Mouse (Mus musculus): ENCODE results near the gene Abcb10.
"Not testable (repeated sequence)": the region's sequence is repeated elsewhere in the genome, so short reads cannot be mapped to it uniquely, and the experiment has no call there.

Abcb10 gene

DNA sequence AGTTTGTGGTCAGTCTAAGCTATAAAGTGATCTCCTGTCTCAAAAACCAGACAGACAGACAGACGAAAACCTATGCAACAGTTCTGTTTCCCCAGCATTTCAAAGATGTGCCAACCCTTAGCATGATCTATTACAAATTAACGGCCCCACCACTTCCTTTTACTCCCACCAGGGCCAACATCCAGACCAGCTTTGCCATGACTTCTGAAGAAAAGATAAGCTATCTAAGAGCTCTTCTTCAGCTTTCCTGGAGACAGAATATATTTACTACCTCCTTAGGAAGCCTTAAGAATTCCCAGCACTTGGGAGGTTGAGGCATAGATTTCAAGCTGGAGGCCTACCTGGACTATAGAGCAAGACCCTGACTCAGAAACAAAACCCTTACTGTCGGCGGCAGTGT lies 2.7 kb downstream of the Abcb10 start:
- no peak for DNase-seq (ENCODE audit: low spot score)

DNA sequence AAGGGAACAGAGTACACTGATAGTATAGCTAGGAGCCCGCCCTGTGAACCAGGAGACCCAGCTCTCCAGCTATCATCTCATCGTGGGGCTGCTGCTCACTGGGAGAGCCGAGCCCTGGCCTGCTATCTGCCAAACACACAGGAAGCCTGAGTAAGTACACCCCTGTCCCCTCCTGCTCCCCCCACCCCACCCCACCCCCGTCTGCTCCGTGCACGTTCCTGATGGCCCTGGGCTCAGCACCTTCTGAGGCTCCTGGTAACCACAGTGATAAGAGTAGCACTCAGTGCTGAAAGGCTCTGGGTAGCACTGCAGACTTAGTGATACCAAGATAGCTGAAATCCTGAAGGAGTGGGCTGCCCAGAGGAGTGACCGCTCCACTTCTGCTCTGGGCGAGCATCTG lies 4.0 kb downstream of the Abcb10 start:
- no peak for DNase-seq (ENCODE audit: low spot score)

DNA sequence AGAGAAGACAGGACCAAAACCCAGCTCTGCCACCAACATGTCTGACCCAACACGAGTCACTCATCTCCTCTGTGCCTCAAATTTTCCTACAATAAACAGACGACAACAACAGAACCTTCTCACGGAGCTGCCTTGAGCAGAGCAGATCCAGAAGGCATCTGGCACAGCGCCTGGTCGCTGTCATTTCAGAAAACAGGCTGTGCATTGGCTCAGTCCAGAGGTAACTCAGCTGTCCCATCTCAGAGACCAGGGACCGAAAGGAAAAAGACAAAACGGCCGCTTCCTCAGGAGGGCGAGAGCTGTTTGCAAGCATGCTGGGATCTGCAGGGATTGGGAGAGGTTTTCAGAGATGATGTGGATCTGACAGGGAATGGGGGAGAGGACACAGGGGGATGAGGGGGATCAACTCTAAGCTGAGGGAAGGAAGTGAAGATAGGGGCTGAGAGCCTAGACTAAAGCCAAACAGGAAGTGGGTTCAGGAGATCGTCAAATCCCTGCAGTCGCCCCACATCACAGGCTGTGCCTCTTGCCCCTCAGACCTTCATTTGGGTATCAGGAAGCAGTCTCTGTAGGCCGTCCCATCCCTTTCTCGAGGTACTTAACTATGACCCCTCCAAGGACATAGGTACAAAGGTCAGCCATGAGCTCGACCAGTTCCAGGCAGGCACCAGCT lies 4.6 kb downstream of the Abcb10 start:
- no peak for DNase-seq (ENCODE audit: low spot score)

DNA sequence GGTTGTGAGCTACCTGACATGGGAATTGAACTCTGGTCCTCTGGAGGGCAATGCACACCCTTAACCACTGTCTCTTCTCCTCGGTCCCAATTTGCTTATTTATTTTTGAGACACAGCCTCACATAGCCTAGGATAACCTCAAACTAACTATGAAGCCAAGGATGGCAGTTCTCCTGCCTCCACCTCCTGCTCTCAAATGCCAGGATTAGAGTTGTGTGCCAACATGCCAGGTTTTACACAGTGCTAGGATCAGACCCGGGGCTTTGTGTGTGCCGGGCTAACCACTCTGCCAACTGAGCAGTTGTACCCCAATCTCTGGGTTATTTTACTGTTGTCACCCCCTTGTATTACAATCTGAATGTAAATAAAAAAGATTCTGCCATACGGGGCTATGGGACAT lies 5.4 kb downstream of the Abcb10 start:
- DNase-seq (ENCODE audit: low spot score), result no peak

DNA sequence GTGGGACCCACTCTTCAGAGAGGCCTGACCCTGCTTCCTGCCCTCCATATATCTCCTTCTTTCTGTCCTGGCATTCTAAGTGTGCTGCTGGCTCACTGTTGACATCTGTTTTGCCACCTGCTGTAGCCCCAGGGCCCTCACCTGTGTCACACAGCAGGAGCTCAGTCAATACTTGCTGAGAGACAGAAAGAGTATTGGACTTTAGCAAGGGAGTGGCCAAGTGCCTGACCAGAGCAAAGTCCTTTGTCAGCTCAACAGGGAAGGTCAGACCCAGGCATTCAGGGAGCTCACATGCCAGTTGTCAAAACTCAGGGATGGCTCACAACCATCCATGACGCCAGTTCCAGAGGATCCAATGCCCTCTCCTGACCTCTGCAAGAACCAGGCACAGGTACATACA lies 9.4 kb downstream of the Abcb10 start:
- no peak for DNase-seq (ENCODE audit: low spot score)

DNA sequence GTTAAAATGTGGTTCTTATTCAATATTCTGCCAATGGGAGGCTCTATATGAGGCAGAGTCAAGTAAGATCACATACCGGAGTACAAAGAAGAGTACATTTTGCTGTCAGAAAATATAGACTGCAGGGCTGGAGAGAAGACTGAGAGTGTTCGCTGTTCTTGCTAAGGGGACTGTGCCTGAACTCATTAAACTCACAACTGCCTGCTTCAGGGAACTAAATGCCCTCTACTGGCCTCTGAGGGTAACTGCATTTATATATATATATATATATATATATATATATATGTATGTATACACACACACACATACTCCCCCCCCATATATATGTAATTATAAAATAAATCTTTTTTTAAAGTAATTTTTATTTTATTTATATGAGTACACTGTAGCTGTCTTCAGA lies 16.0 kb downstream of the Abcb10 start:
- DNase-seq (ENCODE audit: low spot score), result no peak

DNA sequence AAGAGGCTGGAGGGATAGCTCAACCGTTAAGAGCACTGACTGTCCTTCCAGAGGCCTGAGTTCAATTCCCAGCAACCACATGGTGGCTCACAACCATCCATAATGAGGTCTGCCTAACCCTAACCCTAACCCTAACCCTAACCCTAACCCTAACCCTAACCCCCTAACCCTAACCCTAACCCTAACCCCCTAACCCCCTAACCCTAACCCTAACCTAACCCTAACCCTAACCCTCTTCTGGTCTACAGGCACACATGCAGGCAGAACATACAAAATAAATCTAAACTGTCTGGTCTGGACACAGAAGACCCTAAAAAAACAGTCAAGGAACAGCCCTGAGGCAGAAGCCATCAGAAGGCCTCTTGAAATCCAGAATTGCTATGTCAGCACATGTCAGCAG lies 21.6 kb downstream of the Abcb10 start:
- DNase-seq (ENCODE audit: low spot score), result no peak

DNA sequence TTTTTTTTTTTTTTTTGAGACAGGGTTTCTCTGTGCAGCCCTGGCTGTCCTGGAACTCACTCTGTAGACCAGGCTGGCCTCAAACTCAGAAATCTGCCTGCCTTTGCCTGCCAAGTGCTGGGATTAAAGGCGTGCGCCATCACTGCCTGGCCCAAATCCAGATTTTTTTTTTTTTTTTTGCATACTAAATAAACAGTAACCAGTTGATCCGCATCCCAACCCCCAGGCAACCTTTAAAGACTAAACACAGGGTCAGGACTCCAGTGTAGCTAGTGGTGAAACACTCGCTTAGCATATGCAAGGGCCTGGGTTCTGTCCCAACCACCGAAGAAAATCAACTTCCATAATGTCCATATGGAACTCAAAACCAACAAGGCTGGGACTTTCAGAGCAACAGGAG lies 22.4 kb downstream of the Abcb10 start:
- DNase-seq (ENCODE audit: low spot score), result not testable (repeated sequence)

DNA sequence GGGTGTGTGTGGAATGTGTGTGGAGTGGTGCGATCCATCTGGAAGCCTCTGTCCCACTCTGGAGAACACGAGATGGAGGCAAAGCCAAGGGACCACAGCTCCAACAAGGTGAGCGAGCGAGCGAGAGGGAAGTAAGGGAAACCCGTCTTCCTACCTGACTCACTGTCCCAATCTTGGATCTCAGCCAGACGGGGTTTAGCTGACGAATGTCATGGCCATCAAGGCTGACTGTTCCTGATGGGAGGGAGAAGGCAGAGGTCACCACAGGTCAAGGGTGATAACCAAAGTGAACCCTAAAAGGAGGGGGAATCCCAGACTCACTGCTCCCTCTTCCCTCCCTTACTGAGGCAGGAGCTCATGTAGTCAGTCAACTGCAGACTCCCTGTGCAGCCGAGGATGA lies 22.9 kb downstream of the Abcb10 start:
- DNase-seq (ENCODE audit: low spot score), result no peak

DNA sequence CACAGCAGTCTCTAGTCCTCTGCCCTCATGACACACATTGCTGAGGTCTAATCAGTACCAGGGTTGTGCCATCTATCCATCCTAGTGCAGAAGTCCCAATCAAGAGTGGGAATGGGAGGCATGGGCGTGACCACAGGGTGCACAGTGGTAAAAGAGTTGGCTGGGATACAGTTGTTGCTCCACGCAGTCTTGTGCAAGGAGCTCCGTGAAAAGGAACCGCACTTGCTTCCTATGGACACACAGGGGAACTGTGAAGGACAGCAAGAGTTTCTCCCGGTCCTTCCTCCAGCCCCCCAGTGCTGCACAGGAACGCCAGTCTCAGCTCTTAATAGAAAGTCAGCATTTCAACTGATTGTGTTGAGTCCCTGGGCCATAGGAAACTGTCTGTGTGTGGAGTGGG lies 23.4 kb downstream of the Abcb10 start:
- DNase-seq (ENCODE audit: low spot score), result no peak

DNA sequence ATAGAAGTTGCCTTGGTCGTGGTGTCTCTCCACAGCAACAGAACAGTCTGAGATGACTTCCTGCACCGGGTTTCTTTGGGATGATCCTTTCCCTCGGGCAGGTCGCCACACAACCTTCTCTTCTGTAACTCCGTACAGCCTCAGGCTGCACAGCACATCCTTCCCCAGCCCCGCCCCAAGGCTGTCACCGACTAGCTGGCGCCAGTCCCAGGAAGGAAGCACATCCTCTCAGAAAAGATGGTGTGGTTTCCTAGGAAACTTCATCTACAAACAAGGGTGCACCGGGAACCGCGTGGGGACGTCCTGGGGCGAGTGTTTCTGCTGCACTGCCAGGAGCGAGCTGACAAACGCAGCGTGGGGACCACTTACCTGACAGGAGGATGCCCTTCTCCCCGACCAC lies 24.8 kb downstream of the Abcb10 start:
- no peak for DNase-seq (ENCODE audit: low spot score)

DNA sequence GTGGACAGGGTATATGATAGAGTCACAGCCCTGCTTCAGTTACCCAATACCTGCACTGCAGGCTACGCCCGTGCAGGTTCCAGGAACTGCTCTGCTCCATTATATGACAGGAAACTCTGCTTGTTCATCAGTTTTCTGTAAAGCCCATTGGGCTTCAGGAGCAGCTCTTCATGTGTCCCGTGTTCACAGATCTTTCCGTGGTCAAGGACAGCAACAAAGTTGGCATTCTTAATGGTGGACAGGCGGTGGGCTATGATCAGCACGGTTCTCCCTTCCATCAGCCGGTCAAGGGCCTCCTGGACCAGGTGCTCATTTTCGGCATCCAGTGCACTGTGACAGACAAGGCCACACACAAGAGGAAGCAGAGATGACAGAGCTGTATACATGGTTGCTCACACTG lies 28.7 kb downstream of the Abcb10 start:
- DNase-seq (ENCODE audit: low spot score), result no peak

DNA sequence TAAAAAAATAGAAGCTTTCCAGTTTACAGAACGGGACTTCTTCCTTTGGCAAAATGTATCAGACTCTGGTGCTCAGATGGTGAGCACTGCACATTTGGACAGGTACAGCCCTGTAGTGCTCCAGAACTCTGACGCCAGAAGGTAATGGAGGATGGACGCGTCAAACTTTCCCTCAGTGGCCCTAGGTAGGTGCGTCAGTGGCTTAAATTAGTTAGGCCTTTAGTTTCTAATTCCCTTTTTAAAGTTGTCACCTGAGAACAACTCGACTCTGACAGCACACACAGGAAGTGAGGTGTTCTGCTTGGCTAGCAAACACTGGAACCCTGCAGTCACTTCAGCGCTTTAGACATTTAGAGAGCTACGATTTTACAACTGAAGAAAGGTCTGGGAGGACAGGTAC lies 29.2 kb downstream of the Abcb10 start:
- no peak for DNase-seq (ENCODE audit: low spot score)

DNA sequence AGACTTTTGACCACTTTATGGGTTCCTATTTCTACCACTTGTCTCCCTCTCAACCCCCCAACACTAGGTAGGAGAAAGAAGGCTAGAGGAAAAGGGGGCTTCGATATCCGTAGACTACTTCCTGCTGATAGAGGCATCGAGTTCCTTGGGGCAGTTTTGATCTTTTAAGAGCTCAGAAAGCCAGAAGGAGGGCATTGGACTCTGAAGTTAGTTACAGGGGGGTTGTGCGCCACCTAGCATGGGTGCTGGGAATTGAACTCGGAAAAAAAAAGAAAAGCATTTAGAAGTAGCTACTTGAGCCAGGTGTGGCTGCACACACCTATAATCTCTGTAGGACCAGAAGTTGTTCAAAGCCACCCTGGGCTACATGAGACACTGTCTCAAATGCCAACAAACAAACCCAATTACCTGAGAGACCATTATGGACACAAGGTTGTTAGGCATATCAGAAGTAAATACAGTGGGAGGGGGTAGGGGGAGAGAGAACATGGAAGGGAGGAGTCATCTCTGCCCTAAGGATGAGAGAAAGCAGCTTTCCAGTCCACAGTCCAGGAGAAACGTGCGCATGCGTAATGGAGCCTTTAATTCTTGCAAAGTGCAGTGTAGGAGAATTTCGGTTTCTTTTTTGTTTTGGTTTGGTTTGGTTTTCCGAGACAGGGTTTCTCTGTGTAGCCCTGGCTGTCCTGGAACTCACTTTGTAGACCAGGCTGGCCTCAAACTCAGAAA lies 32.7 kb downstream of the Abcb10 start:
- DNase-seq (ENCODE audit: low spot score), result peak; percentile 72

DNA sequence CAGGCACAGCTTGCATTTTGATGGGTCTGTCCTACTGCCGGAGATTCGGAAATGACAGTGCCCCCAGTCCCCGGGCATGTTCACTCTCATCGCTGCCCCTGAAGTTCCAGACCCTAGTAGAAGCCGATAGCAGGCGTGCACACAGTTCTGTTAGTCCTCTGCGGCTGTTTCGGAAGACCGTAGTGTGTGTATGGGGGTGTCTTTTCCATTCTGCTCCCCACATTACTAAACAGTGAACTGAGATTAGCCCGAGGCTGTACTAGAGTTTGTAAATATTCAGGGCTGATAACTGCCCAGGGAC lies 33.3 kb downstream of the Abcb10 start:
- no peak for DNase-seq (ENCODE audit: low spot score)

DNA sequence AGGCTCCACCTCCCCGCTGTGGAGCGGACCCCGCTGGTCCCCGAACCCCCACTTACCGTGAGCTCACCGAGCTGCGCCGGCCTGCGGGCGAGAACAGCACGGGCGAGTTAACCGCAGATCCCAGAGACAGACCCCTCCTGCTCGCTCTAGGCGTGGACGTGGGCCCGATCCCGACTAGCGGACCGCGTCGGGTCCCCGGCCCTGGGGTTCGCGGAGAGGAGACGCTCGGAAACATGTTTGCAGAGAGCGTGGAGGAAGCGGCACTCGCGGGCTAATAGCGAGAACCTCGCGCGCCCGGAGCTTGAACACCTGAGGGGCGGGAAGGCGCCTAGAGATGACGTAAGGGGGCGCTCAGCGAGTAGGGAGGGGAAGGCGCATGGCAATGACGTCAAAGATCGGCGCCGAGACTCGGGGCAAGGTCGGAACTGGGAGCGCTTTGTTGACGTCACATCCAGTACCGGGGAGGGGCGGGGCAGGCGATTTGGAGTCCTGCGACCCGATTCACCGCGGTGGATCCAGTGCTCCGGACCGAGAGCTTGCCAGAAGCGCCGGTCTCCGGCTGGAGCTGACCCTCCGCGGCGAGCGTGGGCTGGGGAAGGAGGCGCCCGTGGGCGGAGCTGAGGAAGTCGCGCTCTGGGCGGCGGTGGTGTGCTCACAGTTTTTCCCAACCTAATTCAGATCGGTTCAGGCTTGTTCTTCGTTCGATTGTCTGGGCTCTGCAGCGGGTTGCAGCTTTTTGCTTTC lies 33.8 kb downstream of the Abcb10 start, which contains the start of gene Nup133:
TSS of gene Nup133 (minus strand) at position 324 of the 744 bp plus-strand sequence.
- DNase-seq (ENCODE audit: low spot score), result peak; percentile 99

DNA sequence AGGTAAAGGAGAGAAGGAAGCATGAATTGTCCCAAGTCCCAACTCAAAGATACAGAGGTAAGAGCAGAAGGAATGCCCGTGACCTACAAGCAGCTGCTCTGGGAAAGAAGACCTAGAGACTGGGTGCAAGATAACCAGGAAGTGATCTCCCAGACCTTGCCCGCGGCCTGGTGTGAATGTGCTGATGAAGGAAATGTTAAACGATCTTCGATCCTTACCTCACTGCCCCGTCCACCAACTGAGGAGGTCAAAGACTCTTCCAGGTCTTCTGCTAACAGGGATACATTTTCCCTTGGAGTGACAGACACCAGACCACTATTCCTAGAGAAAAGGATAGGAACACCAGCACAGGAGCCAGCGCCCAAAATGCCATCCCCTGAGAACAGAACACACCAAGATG lies 53.9 kb downstream of the Abcb10 start:
- no peak for DNase-seq (ENCODE audit: low spot score)

DNA sequence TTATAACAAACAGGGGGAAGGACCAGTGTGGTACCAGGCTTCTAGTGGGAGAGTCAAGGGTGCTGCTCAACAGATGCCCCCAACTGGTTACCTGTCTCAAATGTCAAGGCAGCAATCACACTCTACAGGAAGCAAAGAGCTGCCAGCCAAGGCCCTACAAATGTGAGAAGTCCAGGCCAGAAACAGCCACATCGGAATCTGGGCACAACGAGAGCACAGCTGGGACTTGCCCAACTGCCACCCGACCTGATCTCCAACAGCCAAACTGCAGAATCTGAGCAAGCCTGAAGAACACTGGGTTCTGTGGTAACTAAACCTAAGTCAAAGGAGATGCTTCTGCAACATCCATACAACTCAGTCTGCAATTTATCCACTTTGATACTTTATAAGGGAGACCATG lies 57.3 kb downstream of the Abcb10 start:
- DNase-seq (ENCODE audit: low spot score), result no peak

DNA sequence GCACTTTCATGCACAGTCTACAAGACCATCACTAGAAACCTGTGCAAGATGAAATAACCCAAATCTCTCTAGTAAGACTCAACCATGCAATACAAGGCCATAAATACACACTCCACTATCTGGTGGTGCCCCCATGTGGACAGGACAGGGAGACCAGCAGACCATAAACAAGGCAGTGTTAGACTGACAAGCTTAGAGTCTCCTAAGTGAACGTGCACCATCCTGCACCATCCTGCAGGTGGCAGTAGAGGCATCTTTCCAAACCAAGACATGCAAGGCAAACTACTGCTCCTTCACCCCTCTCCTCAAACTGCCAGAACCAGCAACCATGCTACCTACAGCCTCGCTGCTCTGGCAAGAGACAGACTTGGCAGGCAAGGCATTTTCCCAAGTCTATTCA lies 58.2 kb downstream of the Abcb10 start:
- peak; percentile 70 for DNase-seq (ENCODE audit: low spot score)

DNA sequence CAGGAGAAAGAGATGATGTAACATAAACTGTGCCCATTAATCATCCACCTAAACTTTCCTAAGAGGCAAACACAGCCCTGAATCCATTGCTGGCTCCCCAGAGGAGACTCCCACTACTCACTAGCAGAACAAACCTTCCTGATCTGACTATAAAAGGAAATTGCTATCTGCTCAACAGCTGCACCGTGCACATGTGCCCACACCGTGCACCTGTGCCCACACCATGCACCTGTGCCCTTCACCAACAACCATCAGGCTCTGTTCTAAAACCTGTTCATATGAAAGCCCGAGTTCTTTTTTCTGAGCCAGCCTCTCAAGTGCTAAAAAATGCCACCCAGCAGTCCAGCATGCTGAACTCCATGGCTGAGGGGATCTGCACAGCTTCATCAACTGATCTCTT lies 68.3 kb downstream of the Abcb10 start:
- no peak for DNase-seq (ENCODE audit: low spot score)

DNA sequence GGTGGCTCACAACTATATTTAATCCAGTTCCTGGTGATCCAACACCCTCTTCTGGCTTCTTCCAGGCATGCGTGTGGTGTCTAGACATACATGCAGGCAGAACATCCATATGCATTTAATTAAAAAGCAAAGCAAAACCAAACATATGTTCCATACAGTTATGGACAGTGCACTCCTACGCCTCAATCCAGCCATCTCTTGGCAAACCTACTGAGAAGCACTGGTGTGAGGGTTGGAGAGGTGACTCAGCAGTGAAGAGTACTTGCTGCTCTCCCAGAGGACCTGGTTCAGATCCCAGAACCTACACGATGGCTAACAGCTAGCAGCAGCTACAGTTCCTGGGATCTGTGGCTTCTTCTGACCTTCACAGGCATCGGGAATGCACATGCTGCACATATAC lies 70.7 kb downstream of the Abcb10 start:
- no peak for DNase-seq (ENCODE audit: low spot score)

DNA sequence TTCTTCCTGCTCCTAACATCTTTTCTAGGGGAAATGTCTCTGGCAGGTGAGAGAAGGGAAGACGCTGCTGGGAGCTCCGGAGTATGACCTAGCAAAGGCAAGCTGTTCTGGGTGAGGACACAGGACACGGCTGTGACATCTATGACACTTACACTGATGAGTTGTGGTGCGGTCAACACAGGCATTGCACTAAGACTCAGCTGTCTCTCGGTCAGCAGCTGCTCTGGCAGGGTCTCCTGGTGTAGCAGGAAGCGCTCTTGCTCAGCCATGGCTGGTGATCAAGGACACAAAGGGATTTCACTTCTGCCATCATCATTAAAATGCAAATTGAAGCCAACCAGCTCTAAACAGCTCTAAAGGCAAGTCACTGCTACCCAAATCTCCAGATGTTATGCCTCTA lies 75.3 kb downstream of the Abcb10 start:
- no peak for DNase-seq (ENCODE audit: low spot score)

DNA sequence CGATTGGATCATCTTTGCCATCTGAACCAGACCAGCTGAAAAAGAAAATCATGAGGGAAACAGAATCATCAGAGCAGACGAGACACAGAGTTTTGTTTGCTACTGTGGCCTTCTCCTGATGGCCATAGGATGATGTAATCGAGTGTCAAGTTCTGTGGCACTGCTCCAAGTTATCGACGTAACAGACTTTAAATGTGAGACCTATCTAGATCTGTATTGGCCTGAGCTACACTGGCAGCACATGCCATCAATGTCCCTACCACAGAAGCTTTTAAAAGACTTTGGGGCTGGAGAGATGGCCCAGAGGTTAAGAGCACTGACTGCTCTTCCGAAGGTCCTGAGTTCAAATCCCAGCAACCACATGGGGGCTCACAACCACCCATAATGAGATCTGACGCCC lies 80.3 kb downstream of the Abcb10 start:
- no peak for DNase-seq (ENCODE audit: low spot score)

All from T-cell, adult 2 months (primary cell).